Mouse (Mus musculus) inflammation-experienced regulatory T-cells, adult 6 months (primary cell): ENCODE measurements around the gene Etv6. TPM values are rescaled to one million over a fixed set of nuclear protein-coding genes. Genes with fewer than 3 reads are reported as not detected.

Experiments
- ATAC-seq: one replicate; pipeline ENCODE4 v1.8.0; 2017
- polyA plus RNA-seq, 3 experiments: library from polyadenylated mRNA; unstranded; fragments of 100-300 nt; shearing (Covaris generic); gene quantifications; one replicate each; pipeline ENCODE4 v1.2.1; 2017

The Etv6 gene
- polyA plus RNA-seq, 3 experiments from 2014 or later: 10.0 to 16.8 (median 11.9) TPM

DNA sequence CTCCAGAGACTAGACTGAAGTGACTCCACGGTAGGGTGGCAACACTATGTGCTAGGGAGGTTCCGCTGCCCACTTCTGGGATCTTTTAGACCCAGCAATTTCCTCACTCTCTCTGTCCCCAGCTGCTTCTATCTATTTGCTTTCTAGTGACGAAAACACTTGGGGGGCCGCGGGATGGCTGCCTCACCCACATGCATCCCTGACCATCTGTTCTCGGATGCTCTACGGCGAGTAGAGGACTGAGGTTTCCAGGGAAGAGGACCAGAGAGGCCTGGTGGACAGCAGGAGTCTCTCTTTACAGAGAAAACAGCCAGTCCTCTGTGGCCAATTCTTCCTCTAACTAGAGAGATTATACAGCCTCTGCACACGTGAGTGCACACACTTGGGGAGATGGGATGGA lies 43.6 kb downstream of the Etv6 start:
- ATAC-seq: no peak

DNA sequence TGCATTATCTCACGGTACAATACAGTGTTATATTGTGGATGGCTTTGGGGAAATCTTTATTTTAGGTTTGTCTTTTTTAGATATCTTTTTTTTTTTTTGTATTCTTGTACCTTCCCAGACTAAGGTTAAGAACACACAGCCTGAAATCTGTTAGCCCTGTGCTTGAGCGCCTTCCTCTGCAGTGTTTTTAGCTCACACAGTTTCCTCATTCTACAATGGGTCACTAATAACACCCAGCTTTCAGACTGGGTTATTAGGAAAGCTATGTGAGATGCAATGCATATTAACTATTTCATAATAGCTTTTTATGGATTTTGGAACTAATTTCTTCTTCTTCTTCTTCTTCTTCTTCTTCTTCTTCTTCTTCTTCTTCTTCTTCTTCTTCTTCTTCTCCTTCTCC lies 44.1 kb downstream of the Etv6 start:
- ATAC-seq: no peak

DNA sequence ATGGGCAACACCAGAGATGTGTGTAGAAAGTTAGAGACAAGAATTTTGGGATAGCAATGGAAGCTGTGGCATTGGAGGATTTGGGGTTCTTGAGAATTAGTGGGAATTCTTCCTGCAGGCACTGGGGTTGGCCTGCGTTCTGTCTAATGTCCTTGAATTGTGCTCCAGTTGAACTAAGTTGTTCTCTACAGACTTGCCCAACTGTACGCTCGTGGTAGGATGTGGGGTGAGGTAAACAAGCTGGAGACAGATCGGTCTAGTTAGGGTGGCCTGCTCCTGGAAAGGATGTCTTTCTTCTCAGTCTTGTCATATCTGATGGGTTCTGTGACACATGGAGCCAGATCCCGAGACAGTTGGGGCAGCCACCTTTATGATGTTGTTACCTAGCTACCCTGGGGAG lies 45.4 kb downstream of the Etv6 start:
- peak; percentile 33 for ATAC-seq

DNA sequence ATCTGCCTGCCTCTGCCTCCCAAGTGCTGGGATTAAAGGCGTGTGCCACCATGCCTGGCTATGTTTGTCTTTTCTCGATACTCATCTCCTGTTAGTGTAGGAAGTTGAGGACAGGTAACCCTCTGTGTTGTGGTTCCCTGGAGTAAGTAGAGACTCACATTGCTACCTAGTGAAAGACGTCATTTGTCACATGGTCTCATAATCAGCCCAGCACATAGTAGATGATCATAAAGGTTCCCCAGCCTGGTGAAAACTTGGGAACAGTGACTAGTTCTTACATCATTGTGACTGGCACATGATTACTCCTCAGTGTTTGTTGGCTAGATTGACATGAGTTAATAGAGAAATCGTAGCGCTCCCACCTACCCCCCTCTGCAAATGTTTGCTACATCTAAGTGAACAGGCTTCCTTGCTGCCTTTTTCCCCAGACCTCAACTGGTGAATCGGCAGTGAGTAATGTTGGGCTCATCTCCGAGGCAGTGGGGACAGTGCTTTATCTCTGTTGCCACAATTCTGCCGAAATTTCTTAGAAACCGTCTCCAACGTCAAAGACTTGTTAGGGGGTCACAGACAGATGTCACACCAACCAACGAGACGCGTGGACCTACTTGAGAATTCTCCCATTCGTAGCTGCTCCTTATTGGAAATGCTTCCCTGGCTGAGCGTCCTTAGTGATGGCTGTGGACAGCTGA lies 46.9 kb downstream of the Etv6 start:
- no peak for ATAC-seq

DNA sequence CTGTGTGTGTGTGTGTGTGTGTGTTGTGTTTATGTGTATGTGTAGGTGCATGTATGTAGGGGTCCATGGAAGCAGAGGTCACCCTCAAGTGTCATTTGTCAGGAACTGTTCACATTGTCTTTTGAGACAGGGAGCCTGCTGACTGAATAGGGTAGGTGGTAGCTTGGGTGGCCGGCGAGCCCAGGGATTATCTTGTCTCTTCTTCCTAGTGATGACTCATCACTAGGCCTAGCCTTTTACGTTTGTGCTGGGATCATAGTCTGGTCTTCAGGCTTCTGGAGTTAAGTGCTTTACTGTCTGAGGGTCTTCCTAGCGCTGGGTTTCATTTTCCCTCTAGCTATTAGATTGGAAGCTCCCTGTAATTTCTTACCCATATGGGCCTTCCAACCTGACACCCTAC lies 47.9 kb downstream of the Etv6 start:
- ATAC-seq: no peak

DNA sequence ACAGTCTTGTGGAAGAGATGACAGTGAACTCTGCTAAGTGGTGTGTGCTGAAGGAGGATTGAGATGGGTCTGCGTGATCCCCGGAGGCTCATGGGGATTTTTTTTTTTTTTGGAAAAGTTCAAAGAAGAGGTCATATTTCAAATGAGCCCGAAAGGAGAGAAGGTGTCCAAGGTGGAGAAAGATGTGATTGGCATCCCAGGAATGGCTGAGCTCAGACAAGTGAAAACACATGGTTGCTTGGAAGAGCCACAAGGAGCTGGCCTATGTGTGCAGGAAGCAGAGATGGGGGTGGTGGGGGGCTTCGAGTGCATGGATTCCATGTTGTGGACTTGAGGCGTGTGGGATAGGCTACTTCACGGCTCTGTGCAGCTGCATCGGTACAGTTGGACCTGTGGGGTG lies 50.9 kb downstream of the Etv6 start:
- ATAC-seq: no peak

DNA sequence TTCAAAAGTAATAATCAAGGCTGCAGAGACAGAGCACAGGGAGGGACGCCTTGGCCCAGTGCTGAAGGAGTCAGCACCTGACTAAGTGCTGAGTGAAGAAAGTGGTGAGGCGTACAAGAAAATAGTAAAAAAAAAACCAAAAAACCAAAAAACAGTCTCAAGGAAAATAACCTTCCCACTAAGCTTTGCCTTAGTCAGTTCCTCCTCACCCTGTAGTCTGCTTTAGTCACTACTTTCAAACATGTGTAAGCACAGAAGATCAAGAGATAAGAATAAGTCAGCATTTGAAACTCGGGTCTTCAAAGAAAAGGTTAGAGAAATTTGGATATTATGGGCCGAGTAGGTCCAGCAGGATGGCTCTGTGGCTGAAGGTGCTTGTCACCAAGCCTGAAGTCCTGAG lies 52.2 kb downstream of the Etv6 start:
- ATAC-seq: no peak

DNA sequence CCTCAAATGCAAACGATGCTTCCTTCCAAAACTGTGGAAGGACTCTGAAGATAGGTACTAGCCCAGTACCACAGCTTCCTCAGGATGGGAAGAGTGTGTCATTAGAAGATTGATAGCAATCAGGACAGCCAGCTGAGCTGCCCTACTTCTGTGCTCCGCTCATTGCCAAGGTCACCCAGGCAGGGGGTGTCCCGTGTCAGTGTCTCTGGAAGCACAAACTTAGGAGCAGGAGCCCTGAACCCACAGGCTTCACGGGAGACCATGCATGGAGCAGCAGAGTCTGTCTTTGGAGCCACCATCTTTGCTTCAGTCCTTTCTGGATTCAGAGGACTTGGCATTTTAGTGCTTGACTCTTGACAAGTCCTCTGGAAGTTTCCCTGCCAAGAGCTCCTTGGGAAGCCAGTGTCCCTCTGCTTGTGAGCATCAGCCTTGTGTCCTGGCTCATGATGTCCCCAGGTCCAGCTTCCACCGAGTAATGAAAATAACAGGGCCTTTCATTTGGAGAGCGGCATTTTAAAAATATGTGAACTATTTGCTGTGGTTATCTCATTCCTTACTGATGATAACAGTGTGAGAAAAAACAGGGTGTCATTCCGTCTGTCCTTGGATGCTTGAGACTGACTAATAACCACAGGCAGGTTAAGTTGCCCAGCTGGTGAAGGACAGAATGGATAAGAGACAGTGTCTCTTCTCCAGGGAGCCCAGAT lies 54.3 kb downstream of the Etv6 start:
- no peak for ATAC-seq

DNA sequence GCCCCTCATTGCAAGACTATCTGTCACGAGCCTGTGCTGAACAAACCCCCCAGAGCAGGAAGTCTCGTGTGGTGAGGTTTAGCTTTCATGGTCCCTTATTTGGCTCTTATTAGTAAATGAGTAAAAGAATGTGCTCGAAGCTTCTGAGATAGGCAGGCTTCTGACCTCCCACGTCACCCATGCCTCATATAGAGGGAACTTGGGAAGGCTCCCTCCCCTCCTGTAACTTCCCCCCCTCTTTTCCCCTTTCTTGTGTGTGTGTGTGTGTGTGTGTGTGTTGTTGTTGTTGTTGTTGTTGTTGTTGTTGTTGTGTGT lies 54.8 kb downstream of the Etv6 start:
- ATAC-seq: no peak

DNA sequence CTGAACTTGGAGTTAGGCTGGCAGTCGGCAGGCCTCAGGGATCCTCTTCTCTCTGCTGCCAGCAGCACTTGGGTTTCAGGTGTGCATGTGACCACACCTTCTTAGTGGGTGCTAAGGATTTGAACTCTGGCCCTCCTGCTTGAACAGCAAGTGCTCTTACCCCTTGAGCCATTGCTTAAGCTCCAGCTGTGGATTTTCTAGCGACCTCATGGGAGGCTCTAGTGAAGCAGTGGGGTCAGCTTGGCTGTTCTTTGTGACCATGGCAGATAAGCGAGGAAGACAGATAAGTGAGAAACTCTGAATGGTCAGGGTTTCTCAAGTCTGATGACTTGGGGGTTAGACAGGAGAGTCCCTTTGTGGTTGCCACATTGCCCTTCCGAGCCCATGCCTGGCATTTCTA lies 55.4 kb downstream of the Etv6 start:
- no peak for ATAC-seq

DNA sequence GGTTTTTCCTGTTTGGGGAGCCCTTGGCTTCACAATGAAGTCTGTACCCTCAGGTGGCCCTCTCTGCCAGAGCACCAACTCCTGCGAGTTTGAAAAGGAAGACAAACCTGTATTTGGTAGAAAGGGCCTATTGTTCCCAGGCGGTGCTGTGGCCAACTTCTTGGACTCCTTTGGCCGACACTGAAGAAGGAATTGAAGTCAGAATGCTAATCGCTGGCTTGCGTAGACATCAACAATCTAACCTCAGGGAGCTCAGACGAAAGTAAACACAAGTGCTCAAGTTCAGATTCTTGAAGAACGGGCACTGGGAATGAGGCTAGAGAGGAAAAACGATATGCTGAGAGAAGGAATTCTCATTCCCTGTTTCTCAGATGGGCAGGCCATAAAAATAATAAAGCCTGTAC lies 55.9 kb downstream of the Etv6 start:
- no peak for ATAC-seq

DNA sequence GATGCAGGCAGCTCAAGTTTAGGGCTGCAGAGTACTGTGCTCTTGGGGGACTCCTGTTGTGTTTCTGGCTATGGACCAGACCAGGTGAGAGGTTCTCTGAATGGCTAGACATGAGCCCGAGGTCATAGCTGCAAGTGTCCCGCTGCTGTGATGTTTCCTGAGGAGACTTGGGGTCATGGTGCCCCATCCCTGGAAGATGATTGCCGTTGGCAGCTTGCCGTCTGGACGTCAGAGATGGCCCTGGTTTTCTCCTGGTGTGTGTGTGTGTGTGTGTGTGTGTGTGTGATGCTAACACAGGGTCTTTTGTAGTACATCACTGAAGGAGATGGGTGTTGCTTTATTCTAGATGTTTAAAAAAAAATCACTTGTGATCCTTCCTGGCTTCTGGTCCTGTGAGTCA lies 58.6 kb downstream of the Etv6 start:
- no peak for ATAC-seq

DNA sequence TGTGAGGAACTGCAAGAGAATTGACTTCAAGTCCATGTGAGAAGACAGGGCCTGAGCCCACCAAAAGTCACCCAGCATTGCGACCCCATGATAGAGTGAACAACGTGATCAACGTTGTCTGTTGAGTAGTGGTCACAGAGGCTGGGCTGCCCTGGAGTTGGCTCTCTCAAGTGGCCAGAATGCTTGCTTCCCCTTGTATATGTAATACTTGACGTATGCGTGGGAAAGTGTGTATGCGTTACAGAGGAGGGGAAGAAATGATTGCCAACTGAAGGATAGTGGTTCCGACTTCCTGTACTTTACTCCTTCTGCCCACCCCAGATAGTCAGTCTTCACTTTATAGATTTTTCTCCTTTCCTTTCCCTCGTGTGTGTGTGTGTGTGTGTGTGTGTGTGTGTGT lies 59.1 kb downstream of the Etv6 start:
- no peak for ATAC-seq

DNA sequence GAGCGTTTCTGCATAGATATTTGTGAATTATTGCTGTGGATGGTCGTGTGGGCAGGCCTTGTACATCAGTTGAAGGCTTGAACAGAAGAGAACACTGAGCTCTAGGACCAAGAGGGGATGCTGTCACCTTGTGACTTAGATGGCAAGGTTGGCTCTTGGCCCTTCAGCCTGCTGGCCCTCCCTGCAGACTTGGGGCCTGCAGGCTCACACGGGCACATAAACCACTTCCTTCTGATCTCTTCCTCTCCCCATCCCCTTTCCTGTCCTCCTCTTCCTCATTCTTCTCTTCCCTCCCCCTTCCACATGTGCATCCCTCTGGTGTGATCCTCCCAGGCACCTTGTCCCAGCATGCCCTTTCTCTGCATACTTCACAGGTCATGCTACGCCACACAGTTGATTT lies 60.1 kb downstream of the Etv6 start:
- no peak for ATAC-seq

DNA sequence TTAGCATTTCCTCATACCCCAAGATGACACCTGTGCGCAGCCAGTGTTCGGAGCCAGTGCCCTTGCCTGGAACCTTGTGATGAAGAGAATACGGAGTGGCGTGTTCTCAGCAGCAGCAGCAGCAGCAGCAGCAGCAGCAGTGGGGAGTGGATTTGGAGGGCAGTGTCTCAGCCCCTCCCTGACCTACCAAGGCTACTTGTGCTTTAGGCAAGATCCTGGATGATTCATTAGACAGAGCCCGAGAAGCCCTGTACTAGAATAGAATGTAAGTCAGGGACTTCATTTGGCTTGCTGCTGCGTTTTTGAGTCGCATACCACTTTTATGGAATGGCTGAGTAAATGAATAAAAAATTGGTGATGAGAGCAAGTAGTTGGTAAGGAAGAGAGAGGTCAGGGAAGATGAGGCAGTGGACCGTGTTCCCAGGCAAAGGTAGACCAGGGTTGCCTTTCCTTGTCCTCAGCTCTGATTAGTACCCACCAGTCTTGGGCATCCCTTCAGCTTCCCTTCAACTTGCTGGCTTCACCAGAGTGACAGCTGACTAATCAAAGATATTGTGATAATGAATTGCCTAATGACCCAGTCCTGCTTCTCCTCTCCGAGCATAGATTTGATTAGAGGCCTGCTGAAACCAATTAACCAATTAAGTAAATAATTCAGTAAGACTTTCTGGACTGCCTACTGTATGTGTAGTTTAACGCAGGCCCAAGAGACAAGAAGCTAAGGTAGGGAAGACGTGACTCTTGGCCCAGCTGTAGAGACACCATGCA lies 64.7 kb downstream of the Etv6 start:
- no peak for ATAC-seq

DNA sequence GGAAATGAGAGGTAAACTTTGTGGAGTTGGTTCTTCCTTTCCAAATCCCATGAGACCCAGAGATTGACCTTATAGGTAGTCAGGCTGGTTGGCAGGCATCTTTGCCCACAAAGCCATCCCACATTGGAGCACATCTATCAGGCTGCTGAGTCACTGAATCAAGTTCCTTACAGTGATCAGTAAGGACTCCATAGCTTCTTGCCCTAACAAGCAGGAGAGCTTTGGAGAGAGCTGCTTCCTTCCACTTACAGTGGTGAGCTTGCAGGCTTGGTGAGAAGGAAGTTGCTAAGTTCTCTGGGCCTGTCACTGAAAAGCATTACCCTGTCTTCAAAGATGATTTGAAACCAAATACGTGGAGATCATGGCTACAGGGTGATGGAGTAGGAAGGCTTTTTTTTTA lies 66.9 kb downstream of the Etv6 start:
- no peak for ATAC-seq

DNA sequence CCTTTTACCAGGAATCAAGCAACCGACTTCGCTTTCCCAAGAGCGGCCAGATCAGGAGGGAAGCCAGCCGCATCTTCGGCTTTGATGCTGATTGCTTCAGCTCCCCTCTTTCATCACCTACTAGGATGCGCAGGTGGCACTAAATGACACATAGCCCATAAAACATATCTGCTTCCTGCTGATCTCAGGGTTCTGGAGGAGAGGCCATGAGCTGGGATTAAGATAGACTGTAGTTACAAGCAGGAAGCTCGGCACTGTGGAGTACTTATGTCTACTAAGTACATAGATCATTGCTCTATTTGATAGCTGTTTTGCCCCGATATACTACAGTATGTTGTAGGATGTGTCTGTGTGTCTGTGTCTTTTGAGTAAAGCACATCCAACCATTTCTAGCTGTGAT lies 68.0 kb downstream of the Etv6 start:
- ATAC-seq: no peak

DNA sequence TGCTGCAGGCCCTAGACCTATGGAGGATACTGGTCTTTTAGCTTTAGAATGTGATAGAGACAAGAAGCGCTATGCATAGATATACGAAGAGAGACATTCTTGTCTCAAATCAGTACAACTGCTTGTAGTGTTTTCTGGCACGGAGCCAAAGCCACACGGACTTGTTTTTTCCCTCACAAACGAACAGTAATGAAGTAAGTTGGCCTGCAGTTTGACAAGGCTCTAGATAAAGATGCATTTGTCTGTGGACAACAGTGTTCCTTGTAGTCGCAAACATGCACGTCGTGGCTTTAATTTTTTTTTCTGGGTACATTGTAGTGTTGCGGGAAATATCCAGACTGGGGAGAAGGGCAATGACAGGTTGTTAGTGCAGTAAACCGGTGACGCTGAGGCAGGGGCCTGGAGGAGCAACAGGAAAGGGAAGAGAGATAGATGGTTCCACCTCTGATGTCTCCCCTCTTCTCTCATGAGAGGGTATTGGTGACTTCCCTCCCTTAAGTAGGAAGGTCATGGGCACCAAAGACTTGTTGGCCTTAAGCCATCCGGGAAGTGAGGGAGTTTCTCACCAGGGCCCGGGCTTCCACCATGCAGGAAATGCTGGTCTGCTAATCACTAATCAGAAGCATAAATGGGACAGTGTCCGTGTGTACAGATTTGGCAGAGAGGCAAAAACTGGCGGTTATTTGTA lies 70.2 kb downstream of the Etv6 start:
- no peak for ATAC-seq

DNA sequence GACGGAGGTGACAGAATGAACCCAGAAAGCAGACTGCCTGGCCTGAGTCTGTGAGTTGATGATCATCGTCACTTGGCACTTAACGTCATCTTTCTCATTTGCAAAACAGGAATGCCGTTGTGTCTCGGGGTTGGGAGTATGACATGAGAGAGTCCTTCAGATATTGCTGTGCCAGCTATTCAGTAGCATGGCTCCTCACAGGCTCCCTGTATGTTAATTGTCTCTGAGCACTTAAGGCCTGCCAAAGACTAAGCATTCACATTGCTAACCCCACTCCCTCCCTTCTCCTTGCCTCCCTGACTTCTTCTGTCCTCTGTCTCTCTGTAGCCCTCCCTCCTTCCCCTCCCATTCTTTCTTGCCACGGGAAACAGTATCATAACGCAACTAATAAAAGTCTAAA lies 72.2 kb downstream of the Etv6 start:
- no peak for ATAC-seq

DNA sequence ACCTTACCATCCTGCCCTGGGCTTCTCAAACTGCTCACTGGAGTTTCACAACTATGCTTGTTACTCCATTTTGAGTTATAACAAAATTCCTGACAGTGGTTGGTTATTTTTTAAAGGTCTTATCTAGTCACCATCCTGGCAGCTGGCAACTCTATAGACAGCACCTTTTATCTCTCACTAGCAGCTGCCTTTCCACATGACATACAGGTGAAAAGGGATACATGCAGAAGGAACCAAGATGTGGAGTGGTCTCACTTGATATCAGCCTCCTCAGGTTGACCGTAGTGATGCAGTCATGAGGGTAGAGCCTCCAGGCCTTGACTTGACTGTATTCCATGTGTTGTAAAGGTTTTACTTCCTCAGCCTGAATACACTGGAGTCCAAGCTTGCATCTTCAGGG lies 74.2 kb downstream of the Etv6 start:
- no peak for ATAC-seq

DNA sequence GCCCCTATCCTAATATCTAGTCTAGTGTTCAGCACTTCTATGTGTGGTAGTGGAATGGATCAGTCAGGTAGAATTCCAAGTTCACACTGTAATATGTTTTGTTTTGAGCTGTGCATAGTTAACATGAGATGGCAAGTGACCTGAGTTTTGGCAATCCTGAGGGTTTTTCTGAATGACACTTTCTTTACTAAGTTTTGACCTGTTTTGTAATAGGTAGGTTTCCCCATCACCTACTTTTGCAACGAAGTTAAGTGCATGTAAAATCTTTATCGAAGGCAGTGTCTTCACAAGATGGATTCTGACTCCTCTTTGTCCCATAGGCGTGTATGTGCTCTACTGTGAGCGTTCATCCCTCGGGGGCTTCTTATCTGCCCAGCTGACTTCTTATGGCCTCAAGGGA lies 74.7 kb downstream of the Etv6 start:
- ATAC-seq: no peak

DNA sequence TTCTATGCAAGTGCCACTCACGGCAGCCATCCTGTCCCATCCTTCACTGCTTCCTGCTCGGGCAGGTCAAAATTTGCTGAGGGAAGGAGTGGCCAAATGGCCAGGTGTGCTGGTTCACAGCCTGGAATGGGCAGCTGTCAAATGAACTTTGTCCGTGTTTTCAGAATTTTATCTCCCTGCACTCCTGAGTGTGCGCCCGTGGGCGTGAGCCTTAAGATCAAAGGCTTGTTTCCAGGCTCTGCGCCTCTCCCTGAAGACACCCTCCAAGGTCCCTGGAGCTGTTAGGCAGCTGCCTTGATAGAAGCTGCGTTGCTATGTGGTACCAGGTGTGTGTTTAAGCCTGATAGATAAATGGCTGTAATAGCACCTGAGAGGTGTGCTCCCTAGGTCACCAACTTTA lies 76.1 kb downstream of the Etv6 start:
- ATAC-seq: no peak

DNA sequence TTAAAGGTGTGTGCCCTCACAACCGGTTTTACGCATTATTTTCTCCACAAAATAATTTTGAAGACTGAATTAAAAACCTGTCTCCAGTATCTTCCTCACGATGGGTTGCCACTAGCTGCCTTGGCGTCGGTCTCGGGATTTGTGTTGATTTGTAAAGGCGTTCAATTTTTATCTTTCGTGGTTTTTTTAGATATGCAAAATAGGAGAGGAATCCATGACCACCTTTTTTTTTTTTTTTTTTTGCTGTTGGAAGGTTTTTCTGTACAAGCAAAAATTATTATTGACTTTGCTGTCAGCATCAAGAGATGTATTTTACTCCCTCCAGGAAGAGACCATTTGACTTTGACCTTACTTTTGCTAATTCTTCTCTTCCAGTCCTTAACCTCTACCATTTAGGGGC lies 77.3 kb downstream of the Etv6 start:
- ATAC-seq: no peak

DNA sequence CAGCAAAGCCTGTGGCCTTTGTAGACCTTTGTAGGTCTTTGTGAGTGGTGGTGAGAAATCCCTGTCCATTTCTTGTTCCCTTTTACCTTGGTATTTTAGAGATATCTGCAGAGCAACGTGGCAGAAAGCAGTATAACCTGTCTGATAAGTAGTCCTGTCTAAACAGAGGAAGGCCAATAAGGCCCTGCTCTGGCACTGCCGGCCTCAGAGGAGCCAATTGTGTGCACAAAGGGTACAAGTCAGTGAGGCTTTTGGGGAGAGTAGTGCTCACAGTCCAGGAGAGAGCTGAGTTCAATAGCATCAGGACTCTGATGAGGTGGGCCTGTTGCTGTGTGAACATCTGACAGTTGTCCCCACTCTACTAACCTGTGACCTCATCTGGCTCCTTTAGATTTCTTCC lies 77.7 kb downstream of the Etv6 start:
- ATAC-seq: no peak
